Mouse (Mus musculus) heart, postnatal 25 days (tissue): Measurements from ENCODE around the gene Foxo6. TPM values are rescaled to one million over a fixed set of nuclear protein-coding genes. Genes with fewer than 3 reads are reported as not detected.

Source experiments
- DNase-seq: peaks from one replicate; pipeline ENCODE4 v3.0.0; 2022; ENCODE audit warnings: low spot score
- intact Hi-C: fragments of 180-260 bp; cut with DNase I; formaldehyde crosslinking; loops from one replicate; pipeline ENCODE4 v1.15.1; 2025
- total RNA-seq, 2 experiments: library from RNA; stranded (reverse); gene quantifications; 2 replicates each; pipeline ENCODE4 v1.2.3; 2021

The Foxo6 gene
- total RNA-seq, 2 experiments from 2014 or later = 2.6 to 5.6 TPM

- no peak for DNase-seq
- intact Hi-C loops = no loop called here
Observed at GRCm38 (mm10) chr4:120223108-120223745, 63.9 kb downstream of the Foxo6 start.

GRCm38 (mm10) chr4:120221708-120222107, 65.4 kb downstream of the Foxo6 start:
- DNase-seq = no peak
- intact Hi-C loops = no loop called here

GRCm38 (mm10) chr4:120218878-120219277, 68.3 kb downstream of the Foxo6 start:
- intact Hi-C loops = no loop called here
- no peak for DNase-seq

Other genes with a start within 250 kb of the Foxo6 start
- not detected for gene AL607142.1, start 222.4 kb downstream of the Foxo6 start, total RNA-seq
- not detected for gene Edn2, start 126.1 kb downstream of the Foxo6 start, total RNA-seq
- 10 to 100 TPM; 59.3 to 64.7 TPM for gene Scmh1, start 117.9 kb upstream of the Foxo6 start, total RNA-seq
- gene Slfnl1, start 244.9 kb upstream of the Foxo6 start, total RNA-seq = not detected